Mouse (Mus musculus): ENCODE measurements around the gene Pheta1. TPM values are rescaled to one million over a fixed set of nuclear protein-coding genes. Genes with fewer than 3 reads are reported as not detected.

Gene Pheta1
- polyA plus RNA-seq, 1 experiment from 2014 or later = 50.5 TPM

- H3K27ac ChIP-seq = no peak overlapping the region
- no peaks in the 10 kb centered on the region for H3K9me3 ChIP-seq (replicated peaks)
- 92% methylated on average over 7 of the region's 7 CpGs for WGBS
- H3K27me3 ChIP-seq = no peaks in the 10 kb centered on the region
- no peak overlapping the region for H3K4me3 ChIP-seq
- no peak overlapping the region for H3K9ac ChIP-seq
- no peak overlapping the region for H3K4me2 ChIP-seq (replicated peaks)
- H3K4me1 ChIP-seq = no peaks in the 10 kb centered on the region
- H3K36me3 ChIP-seq = peaks cover 57% of the 10 kb centered on the region
- ATAC-seq (ENCODE audit: low FRiP score) = no peak
Observed at GRCm38 (mm10) chr5:121818401-121818800, 30.4 kb upstream of the Pheta1 start.

DNA sequence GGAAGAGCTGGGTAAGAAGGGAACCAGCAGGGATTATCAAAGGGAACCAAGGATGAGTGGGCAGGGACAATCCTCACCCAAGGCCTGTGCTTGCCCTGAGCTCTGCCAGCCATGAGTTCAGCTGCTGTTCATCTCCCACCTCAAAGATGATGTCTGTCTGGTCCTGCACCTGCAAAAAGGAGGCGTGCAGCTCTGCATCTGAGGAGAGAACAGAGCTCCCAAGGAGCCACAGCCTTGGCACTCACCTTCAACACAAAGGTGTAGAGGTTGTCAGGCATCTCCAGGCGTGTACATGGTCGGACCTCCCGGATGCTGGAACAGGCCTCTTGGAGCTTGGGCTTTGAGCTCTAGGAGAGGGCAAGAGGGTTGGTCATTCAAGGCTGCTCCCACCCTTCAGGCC, 29.9 kb upstream of the Pheta1 start:
- WGBS = 98% methylated on average over 4 of the region's 4 CpGs
- no peaks in the 10 kb centered on the region for H3K9me3 ChIP-seq (replicated peaks)

GRCm38 (mm10) chr5:121819559-121819958, 29.2 kb upstream of the Pheta1 start:
- Histone ChIP-seq H3K27ac (no peak overlapping the region), H3K9ac (no peak overlapping the region), H3K4me2 (replicated peaks) (no peak overlapping the region), H3K4me1 (no peaks in the 10 kb centered on the region), H3K9me3 (replicated peaks) (no peaks in the 10 kb centered on the region), H3K36me3 (peaks cover 46% of the 10 kb centered on the region), H3K27me3 (no peaks in the 10 kb centered on the region), H3K4me3 (no peak overlapping the region)
- 98% methylated on average over 5 of the region's 5 CpGs for WGBS
- no peak for ATAC-seq (ENCODE audit: low FRiP score)

More for the DNA sequence above, 29.9 kb upstream of the Pheta1 start:
- Histone ChIP-seq H3K9ac (no peak overlapping the region), H3K27me3 (no peaks in the 10 kb centered on the region), H3K27ac (no peak overlapping the region), H3K4me3 (no peak overlapping the region), H3K36me3 (peaks cover 52% of the 10 kb centered on the region), H3K4me2 (replicated peaks) (no peak overlapping the region), H3K4me1 (no peaks in the 10 kb centered on the region)
- ATAC-seq (ENCODE audit: low FRiP score) = no peak

- no peak overlapping the region for H3K9ac ChIP-seq
- no peaks in the 10 kb centered on the region for H3K9me3 ChIP-seq (replicated peaks)
- no peak overlapping the region for H3K27ac ChIP-seq
- WGBS = 89% methylated on average over 2 of the region's 2 CpGs
- ATAC-seq (ENCODE audit: low FRiP score) = no peak
- H3K36me3 ChIP-seq = peaks cover 46% of the 10 kb centered on the region
- no peak overlapping the region for H3K4me3 ChIP-seq
- no peaks in the 10 kb centered on the region for H3K4me1 ChIP-seq
- H3K4me2 ChIP-seq (replicated peaks) = no peak overlapping the region
- no peaks in the 10 kb centered on the region for H3K27me3 ChIP-seq
Observed at GRCm38 (mm10) chr5:121820161-121820560, 28.6 kb upstream of the Pheta1 start.

GRCm38 (mm10) chr5:121820657-121821056, 28.1 kb upstream of the Pheta1 start:
- peaks cover 43% of the 10 kb centered on the region for H3K36me3 ChIP-seq
- H3K9me3 ChIP-seq (replicated peaks) = no peaks in the 10 kb centered on the region
- H3K4me2 ChIP-seq (replicated peaks) = no peak overlapping the region
- H3K27me3 ChIP-seq = no peaks in the 10 kb centered on the region
- H3K4me1 ChIP-seq = no peaks in the 10 kb centered on the region
- H3K27ac ChIP-seq = no peak overlapping the region
- no peak overlapping the region for H3K9ac ChIP-seq
- WGBS = 96% methylated on average over 3 of the region's 3 CpGs
- H3K4me3 ChIP-seq = no peak overlapping the region
- no peak for ATAC-seq (ENCODE audit: low FRiP score)

DNA sequence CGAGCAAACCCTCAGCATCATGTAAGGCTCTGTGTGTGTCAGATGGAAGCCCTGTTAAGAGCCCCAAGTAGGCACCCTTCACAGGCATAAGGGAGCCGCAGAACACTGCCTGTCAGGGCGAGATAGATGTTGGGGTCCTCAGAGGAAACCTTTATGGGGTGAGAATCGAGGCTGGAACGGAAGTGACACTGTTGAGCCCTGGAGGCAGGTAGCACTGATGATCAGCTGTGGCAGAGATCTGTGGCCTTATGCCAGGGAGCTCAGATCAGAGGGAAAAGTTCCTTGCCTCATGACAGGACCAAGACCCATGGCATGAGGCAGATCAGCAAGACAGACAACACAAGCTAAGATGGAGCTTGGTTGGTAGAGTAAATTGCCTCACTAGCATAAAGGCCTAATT, 27.7 kb upstream of the Pheta1 start:
- Histone ChIP-seq H3K4me2 (replicated peaks) (no peak overlapping the region), H3K36me3 (peaks cover 39% of the 10 kb centered on the region), H3K9ac (no peak overlapping the region), H3K9me3 (replicated peaks) (no peaks in the 10 kb centered on the region), H3K27me3 (no peaks in the 10 kb centered on the region), H3K27ac (no peak overlapping the region), H3K4me3 (no peak overlapping the region), H3K4me1 (no peaks in the 10 kb centered on the region)
- no peak for ATAC-seq (ENCODE audit: low FRiP score)
- WGBS = 88% methylated on average over 5 of the region's 5 CpGs

- Histone ChIP-seq H3K9ac (no peak overlapping the region), H3K4me2 (replicated peaks) (no peak overlapping the region), H3K4me3 (no peak overlapping the region), H3K4me1 (no peaks in the 10 kb centered on the region), H3K9me3 (replicated peaks) (no peaks in the 10 kb centered on the region), H3K27me3 (no peaks in the 10 kb centered on the region; the same call in 1 of the 2 replicates), H3K27ac (no peak overlapping the region), H3K36me3 (peaks cover 34% of the 10 kb centered on the region)
- WGBS = 74% methylated on average over 5 of the region's 5 CpGs
- no peak for ATAC-seq (ENCODE audit: low FRiP score)
Observed at GRCm38 (mm10) chr5:121821552-121821951, 27.2 kb upstream of the Pheta1 start.

- no peak for ATAC-seq (ENCODE audit: low FRiP score)
- H3K27me3 ChIP-seq = peaks cover 14% of the 10 kb centered on the region
- 79% methylated on average over 7 of the region's 7 CpGs for WGBS
- peaks cover 20% of the 10 kb centered on the region for H3K36me3 ChIP-seq
- no peaks in the 10 kb centered on the region; the same call in 1 of the 2 replicates for H3K4me1 ChIP-seq
- no peaks in the 10 kb centered on the region for H3K9me3 ChIP-seq (replicated peaks)
- H3K4me3 ChIP-seq = no peak overlapping the region
- no peak overlapping the region for H3K9ac ChIP-seq
- H3K27ac ChIP-seq = no peak overlapping the region
- H3K4me2 ChIP-seq (replicated peaks) = no peak overlapping the region
Observed at GRCm38 (mm10) chr5:121822786-121823505, 25.8 kb upstream of the Pheta1 start.

DNA sequence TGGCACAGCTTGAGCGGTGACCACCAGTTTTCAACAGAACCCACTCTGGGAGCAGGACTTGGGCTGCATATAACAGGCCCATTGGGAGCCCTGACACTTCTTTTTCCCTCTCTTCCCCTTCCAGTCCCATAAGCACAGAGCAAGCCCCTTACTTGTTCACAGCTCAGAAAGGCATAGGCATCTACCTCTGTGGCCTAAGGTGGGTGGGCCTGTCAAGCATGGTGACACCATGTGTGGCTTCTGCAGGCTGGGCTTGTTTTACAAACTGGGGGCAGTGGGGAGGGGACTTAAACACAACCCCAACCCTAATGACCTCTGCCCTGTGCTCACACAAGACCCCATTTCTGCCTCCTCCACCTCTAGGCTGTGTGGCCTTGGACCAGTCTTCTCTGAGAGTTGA, 25.1 kb upstream of the Pheta1 start:
- H3K4me2 ChIP-seq (replicated peaks) = no peak overlapping the region
- WGBS = 100% methylated on average over 1 of the region's 1 CpGs
- no peak overlapping the region for H3K4me3 ChIP-seq
- H3K4me1 ChIP-seq = peaks cover 6% of the 10 kb centered on the region
- no peak overlapping the region for H3K9ac ChIP-seq
- no peak for ATAC-seq (ENCODE audit: low FRiP score)
- peaks cover 13% of the 10 kb centered on the region for H3K36me3 ChIP-seq
- peaks cover 21% of the 10 kb centered on the region for H3K27me3 ChIP-seq
- no peaks in the 10 kb centered on the region for H3K9me3 ChIP-seq (replicated peaks)
- H3K27ac ChIP-seq = no peak overlapping the region

DNA sequence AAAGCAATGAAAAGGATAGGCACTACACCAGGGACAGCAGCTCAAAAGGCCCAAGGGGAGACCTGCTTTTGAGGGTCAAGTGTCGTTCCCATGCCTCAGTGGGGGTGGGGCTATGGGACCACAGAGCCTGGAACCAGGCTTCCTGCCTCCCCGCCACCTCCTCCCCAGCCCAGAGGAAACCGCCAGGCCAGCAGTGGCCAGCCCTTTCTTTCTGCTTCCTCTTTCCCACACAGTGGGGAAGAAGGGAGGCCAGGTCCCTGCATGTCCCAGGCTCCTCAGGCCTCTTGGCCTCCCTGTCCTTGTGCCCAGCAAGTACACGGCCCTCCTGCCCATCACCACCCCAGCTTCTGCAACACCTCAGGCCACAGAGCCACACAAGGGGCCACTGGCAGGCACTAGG, 24.7 kb upstream of the Pheta1 start:
- Histone ChIP-seq H3K27ac (no peak overlapping the region), H3K4me2 (replicated peaks) (no peak overlapping the region), H3K4me1 (peaks cover 11% of the 10 kb centered on the region), H3K9me3 (replicated peaks) (no peaks in the 10 kb centered on the region), H3K27me3 (peaks cover 25% of the 10 kb centered on the region), H3K4me3 (no peak overlapping the region), H3K9ac (no peak overlapping the region), H3K36me3 (peaks cover 9% of the 10 kb centered on the region)
- ATAC-seq (ENCODE audit: low FRiP score) = no peak
- WGBS = 72% methylated on average over 4 of the region's 4 CpGs

DNA sequence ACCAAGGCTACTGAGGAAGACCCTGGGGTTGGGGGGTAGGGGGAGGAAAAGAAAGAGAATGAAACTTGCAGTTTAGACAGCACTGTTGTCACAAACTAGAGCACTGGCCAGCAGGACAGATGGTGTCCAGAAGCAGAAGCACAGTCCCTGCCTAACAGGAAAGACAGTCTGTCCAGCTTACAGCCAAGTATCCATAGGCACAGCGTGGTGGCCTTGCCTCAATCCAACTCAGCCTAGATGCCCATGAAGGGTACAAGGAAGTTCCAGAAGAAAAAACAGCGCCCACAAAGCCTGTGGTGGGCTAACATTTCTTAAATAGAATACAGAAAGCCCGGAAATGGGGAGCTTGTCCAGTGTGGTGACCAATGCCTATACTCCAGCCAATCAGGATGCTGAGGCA, 23.2 kb upstream of the Pheta1 start:
- no peak overlapping the region for H3K4me2 ChIP-seq (replicated peaks)
- H3K4me1 ChIP-seq = peaks cover 14% of the 10 kb centered on the region
- no peak overlapping the region for H3K9ac ChIP-seq
- H3K9me3 ChIP-seq (replicated peaks) = no peaks in the 10 kb centered on the region
- WGBS = 89% methylated on average over 3 of the region's 3 CpGs
- no peak overlapping the region for H3K4me3 ChIP-seq
- H3K36me3 ChIP-seq = no peaks in the 10 kb centered on the region
- H3K27ac ChIP-seq = no peak overlapping the region
- peaks cover 38% of the 10 kb centered on the region for H3K27me3 ChIP-seq
- no peak for ATAC-seq (ENCODE audit: low FRiP score)

DNA sequence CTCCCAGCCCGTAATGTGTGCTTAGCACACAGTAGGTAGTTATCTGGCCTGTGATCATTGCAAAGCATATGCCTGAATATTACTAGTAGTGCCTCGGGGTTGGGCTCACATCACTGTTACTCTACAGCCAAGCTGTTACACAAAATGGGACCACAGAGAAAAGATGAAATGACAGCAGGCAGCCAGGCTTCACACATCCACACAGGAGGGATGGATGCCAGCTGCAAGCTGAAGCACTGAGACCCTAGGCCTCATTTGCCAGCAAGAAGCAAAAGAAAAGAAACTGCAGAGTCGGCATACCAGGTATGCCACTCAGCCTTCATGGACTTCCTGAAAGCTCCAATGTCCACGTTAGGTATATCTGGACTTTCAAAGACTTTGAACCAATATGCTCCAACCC, 20.9 kb upstream of the Pheta1 start:
- peak overlapping the region; percentile 94 for H3K4me2 ChIP-seq (replicated peaks)
- WGBS = 83% methylated on average over 4 of the region's 4 CpGs
- peaks cover 19% of the 10 kb centered on the region for H3K4me1 ChIP-seq
- no peak overlapping the region for H3K27ac ChIP-seq
- peak overlapping the region; percentile 67; the same call in 1 of the 2 replicates for H3K9ac ChIP-seq
- peaks cover 46% of the 10 kb centered on the region for H3K27me3 ChIP-seq
- H3K36me3 ChIP-seq = no peaks in the 10 kb centered on the region
- ATAC-seq (ENCODE audit: low FRiP score) = no peak
- no peaks in the 10 kb centered on the region for H3K9me3 ChIP-seq (replicated peaks)
- H3K4me3 ChIP-seq = peak overlapping the region; percentile 44; the same call in 1 of the 2 replicates
